Mouse (Mus musculus) right cerebral cortex, postnatal 14 days (tissue): Measurements from ENCODE around the gene Mbd6.

ENCODE experiments used
- DNase-seq: peaks from one replicate; pipeline ENCODE4 v3.0.0; 2022

Gene Mbd6

GRCm38 (mm10) chr10:127261706-127262547 lies 26.9 kb downstream of the Mbd6 start:
- no peak for DNase-seq

DNA sequence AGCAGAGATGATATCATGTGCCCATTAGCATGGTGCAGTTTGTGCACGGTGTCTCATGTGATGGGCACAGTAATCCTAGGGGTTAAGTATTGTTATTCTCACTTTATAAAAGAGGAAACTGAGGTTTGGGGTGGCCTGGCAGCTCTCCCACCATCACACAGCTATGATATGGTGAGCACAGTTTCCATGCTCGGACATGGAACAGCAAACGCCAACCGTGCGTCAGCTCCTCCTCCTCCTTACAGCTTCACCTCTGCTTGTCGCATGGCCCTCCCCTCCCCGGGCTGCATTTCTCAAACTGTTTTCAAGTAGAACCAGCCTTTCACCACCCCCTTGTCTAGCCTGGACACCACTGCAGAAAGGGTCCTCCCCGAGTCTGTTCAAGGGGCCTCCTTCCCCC lies 30.3 kb downstream of the Mbd6 start:
- DNase-seq, result no peak

- no peak for DNase-seq
These were observed 31.0 kb downstream of the Mbd6 start for GRCm38 (mm10) chr10:127257790-127258189.

- DNase-seq, result peak; percentile 48
These were observed 33.0 kb downstream of the Mbd6 start for GRCm38 (mm10) chr10:127255625-127256345.

DNA sequence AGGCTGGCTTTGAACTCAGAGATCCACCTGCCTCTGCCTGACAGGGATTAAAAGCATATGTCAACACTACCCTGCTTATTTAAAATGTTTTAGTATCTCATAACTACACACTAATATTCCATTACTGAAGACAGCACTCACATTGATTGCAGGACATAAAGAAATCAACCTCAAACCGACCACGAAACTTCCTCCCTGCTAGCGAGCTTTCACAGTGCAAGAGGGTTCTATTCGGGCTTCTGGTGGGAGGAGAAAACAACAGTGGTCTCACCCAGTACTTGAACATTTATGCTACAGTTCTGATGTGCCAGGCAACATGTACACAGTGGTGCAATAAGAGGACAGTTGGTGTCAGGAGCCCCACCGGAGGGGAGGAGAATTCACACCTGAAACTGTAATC lies 38.0 kb downstream of the Mbd6 start:
- DNase-seq, result no peak

DNA sequence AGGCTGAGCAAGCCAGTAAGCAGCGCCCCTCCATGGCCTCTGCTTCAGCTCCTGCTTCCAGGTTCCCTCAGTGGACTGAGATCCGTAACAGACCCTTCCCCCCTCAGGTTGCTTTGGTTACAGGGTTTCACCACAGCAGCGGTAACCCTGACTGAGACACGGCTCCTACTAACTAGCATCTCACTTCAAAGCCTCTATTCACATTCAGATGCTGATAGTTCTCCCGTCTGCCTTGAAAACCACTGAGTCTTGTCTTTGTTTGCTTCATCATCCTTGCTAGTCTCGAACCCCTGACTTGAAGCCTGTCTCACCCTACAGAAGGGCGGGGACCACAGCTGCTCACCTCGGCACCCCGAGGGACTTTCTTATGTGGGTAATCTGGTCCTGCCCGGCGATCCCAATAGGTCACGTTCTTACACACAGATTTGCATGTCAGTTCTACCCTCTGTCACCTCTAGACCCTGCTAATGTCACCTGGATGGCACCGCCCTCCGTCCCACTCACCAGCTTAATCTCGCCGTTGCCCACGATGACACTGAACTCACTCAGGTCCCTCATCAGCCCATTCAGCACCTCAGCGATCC lies 50.5 kb downstream of the Mbd6 start:
- DNase-seq, result no peak

GRCm38 (mm10) chr10:127236541-127236940 lies 52.3 kb downstream of the Mbd6 start:
- DNase-seq, result no peak

DNA sequence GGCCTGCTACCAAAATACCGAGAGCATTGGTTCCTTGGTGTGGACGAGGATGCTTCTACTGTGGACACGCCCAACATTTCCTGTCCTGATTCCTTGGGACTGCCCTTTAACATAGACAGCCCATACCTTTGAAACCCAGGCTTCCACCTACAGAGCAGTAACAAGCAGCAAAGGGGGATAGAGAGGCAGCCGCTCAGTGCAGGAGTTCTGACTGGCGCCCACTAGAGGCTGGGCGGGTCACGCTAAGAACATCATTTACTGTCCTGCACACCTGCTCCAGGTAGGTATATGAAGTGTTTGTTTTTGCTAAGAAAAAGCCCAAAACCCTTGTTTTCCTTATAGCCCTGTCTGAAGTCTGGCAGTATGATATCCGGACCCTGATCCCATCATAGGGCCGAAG lies 55.7 kb downstream of the Mbd6 start:
- DNase-seq, result no peak
